Mouse (Mus musculus) retina, postnatal 1 day (tissue): ENCODE results near the gene Git2.

Experiments
- DNase-seq: peaks from one replicate; pipeline ENCODE4 v3.0.0-alpha.2; 2012

Gene Git2

DNA sequence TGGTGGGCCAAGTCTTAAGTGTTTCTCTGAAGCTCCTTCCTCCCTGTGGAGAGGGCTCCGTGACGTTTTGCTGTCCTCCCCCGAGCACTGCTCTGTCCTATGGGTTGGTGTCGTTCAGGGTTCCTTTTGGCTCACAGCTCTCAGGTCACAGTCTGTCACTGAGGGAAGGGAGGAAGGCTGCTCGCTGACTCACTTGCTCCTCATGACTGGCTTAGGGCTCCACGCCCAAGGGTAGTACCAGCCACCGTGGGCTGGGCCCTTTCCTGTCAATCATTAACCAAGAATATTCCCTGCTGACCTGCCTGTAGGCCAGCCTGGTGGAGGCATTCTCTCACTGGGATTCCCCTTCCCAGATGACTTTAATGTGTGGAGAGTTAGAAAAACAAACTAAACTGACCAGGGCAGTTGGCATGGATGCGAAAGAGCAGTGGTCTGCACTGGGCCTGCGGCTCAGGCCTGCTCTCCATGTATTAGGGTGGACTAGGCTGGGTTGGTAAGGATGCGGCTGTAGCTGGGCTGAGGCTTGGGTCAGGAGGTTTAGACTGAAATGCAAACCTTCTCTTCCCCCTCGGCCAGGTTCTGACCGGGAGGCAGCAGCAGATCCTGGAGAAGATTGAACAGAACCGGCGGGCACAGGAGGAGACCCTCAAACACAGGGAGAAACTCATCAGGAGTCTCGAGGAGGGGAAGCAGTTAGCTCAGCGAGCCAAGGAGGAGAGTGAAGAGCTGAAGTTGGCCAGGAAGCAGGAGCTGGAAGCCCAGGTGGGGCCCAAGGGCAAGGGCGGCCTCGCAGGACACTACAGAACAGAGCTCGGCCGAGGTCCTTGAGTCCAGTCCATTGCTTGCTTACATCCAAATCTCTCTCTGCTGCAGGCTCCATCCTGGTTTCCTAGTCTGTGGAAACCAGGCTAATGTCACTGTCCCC, 56.1 kb downstream of the Git2 start:
- no peak for DNase-seq

DNA sequence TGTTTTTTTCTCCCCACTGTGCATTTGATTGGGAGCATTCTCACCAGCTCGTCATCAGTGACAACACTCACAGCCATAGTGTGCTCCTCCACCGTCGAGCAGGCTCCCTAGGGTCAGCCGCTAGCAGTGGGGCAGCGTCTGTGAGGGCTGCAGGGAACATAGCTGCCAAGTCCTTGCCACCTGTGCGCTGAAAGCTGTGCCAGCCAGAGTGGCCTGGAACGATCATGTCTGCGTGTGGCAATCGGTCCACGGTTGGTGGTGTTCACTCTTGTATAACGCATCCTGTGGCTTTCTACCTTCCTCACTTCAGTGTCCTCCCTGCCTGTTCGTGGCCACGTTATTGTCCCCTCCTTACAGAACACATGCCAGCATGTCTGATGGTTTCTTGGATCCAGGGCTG, 56.8 kb downstream of the Git2 start:
- no peak for DNase-seq

DNA sequence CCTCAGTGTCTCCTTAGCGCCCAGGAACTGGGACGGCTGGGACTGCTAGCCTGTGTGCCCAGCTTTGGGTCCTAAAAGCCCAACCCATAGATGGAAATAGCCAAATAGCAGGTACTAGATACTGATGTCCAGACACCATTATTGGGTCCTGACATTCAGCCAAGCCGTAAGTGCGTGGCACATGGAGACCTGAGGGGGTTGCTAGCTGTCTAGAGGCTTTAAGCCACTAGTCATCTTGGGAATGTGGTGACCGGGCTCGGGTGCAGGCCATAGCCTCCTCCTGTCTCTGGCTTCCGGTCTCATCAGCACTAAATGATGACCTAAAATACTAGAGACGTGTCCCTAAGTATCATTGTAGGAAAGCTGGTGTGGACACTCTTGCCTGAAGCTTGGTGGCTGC, 57.4 kb downstream of the Git2 start:
- DNase-seq = no peak

DNA sequence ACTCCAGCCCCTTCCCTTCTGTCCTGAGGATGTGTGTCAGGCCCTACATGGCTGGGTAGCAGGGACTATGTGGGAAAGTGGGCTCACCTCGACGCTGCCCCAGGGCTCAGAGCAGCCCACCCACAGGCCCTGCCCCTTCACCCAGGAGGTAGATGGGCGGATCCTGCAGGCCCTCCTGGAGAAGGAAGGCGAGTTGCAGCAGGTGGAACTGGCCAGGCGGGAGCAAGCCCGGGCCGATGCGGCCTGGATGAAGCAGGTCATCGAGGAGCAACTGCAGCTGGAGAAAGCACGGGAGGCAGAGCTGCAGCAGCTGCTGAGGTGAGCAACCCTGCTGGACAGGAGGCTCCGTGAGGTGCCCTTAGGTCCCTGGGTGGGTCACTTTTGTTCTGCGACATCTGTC, 58.0 kb downstream of the Git2 start:
- no peak for DNase-seq

DNA sequence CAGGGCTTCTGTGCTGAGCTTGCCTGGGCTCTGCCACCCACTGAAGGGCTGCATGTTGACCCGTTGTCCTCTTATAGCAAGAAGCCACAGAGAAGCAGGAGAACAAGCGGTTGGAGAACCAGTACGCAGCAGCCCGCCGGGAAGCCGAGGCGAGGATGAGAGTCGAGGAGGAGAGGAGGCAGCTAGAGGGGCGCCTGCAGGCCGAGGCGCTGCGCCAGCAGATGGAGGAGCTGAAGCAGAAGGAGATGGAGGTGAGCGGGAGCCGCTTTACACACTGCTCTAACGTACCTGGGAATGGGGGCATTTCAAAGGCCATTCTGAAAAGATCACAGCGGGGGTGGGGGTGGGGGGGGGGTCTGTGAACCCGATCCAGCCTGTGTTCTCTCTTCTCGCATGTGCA, 60.8 kb downstream of the Git2 start:
- no peak for DNase-seq

DNA sequence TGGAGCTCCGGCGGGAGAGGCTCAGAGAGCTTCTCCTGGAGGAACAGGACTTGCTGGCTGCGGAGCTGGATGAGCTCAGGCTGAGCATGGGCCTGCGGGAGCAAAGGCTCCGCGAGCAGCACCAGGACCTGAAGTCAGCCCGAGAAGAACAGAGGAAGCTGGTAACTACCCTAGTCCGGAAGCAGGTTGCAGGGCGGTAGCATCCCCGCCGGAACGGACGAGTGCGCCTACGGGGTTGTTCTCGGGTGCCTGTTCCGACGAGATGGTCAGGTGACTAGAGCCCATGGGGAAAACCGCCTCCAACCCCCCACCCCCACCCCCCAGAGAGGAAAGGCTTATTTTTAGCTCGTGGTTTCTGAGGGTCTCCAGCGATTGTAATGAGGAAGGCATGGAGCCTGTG, 66.0 kb downstream of the Git2 start:
- no peak for DNase-seq

DNA sequence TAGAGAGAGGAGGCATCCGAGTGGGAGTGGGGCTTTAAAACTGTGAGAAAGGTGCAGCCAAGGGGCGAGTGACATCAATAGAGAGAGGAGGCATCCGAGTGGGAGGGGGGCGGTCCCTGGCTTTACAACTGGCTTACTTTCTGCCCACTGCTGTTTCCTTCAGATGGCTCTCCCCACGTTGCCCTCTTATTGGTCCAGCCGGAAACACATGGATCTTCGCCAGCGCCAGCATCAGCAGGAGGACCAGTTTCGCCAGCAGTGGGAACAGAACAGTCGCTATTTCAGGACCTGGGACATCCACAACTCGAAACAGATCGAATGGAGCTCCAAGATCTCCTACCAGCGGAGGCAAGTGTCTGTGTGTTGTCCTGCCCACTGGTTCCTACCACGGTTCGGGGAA, 66.8 kb downstream of the Git2 start:
- DNase-seq = no peak

DNA sequence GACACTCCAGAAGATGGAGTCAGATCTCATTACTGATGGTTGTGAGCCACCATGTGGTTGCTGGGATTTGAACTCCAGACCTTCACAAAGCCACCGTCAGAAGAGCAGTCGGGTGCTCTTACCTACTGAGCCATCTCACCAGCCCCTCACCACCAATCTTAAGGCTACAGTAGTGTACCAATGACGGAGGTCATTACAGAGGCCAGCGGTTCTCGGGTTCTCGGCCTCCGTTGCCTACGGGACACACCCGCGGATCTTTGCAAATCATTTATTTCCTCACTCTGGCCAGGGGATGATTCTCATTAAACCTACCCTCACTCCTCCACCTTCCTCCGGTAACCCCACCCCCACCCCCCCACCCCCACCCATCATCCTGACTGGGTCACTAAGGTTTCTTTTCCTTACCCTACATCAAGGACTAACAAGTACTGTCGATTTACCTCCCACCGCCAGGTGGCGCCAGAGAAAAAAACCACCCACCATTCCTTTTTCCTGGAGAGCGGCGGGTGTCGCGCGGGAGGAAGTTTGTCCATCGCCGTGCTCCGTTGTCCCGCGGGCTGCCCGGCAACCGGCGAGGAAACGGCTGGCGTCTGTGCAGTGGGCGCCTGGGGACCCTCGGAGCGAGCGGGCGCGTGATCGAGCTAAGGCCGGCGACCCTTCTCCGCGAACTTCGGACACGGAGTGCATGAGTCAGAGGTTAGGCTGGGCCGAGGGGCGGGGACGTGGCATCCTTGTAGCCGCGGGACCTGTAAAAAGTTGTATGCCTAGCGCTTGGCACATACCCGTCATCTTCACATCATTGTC, 67.8 kb downstream of the Git2 start, which contains the start of gene Tchp:
Tchp (plus strand) TSS at position 496 of the 804 bp plus-strand sequence.
- DNase-seq = peak; percentile 98

DNA sequence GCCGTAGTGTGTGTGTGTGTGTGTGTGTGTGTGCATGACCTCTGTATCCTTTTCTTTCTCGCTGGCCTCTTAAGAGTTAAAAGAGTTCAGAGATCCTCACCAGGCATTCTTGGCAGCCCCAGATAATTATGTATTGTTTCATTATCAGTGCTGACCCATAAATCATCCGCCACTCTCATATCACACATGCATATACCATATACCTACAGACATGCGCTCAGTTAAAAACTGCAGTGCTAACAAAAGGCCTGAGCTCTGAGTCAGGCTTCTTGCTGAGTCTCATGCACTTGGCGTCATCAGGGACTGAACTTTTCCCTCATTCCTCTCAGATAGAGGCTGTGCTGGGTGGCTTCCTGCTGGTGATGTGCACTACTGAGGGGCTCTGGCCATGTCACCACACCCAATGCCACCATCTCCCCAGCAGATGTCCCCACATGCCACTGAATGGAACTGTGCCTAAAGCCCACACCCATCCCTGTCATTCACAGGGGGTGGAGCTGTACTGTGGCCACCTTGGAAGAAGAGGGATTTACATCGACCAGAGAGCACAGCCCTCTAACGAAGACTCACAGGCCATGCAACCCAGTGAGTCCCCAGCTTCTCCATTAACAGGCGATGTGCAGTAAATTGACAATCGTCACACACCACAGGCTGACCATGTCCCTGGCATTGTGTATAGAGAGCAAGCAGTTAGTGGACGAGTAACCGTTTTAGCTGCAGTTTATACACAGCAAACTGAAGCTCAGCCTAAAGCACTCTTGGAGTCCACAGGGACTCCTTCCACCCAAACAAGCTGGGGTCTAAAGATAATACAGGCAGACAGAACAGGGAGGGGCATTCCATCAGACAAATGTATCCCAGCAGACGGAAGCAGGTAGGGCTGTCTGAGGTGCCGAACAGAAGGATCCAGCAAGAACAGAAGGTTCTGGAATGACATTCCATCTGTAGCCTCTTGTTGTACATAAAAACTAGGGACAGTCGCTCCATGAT, 72.6 kb downstream of the Git2 start:
- peak; percentile 78 for DNase-seq

DNA sequence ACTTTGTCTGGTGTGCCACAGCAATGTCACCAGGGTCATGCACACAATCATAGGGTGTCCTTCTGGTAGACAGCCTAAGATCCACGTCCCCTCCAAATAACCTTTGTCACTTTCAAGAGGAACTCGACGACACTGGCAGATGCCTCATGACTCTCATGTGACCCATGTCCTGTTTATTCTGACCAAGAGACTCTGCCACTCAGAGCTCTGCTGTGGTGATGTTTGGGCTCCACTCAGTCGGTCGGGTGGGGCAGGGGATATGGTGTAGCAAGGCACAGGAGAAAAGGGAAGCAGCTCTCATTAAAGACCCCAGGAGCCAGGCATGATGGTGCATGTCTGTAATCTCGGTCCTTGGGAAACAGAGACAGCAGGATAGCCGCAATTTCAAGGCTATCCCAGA, 76.3 kb downstream of the Git2 start:
- DNase-seq = no peak

DNA sequence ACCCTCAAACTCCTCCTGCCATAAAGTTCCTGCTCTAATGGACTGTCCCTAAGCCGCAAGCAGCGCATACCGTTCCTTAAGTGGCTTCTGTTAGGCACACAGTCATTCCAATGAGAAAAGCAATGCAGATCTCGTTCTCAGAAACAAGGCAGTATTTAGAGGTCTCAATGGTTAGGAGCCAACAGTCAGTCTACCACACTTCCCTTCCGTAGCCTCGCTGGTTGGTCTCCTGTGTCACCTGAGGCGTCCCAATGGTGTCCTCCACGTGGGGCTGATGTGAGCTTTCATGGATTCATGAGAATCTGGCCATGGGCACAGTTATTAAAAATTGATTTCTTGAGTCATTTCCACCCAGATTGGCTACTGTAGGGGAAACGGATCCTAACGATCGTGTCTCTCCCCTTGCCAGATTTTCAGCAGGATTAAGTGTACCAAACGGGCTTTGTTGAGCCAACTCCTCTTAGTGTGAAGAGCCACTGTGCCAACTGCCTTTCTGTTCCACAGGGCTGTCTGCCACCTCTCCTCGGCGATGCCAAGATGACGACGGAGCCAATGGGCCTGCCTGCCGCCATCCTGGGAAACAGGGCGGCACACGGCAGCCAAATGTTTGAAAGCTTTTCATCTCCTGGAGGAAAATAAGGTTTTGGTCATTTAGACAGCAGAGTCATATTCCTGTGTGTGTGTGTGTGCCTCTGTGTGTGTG, 77.1 kb downstream of the Git2 start:
- no peak for DNase-seq

DNA sequence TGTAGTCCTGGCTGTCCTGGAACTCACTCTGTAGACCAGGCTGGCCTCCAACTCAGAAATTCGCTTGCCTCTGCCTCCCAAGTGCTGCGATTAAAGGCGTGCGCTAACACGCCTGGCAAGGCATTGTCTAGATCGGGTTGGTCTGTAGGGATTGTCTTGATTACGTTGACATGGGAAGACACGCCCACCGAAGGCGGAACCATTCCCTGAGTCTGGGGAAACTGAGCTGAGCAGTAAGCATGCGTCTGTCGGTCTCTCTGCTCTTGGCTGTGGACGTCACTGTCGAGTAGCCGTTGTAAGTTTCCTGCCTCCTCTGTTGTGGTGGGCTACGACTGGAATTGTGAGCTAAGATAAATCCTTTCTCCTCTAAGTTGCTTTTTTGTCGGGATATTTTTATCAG, 78.4 kb downstream of the Git2 start:
- no peak for DNase-seq

DNA sequence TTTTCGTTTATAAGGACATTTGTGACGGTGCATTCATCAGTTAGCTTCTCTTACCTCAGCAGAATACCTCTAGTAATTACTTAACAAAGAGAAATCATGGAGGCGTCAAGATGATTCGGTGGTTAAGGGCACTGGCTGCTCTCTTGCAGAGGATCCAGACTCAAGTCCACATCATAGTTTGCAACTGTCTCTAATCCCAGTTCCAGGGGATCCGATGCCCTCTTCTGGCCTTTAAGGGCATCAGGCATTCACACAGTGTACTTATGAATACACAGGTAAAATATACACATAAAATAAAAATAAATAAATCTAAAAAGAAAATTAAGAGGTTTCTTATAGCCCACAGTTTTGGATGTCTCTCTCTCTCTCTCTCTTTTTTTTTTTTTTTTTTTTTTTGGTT, 79.5 kb downstream of the Git2 start:
- peak; percentile 34 for DNase-seq

DNA sequence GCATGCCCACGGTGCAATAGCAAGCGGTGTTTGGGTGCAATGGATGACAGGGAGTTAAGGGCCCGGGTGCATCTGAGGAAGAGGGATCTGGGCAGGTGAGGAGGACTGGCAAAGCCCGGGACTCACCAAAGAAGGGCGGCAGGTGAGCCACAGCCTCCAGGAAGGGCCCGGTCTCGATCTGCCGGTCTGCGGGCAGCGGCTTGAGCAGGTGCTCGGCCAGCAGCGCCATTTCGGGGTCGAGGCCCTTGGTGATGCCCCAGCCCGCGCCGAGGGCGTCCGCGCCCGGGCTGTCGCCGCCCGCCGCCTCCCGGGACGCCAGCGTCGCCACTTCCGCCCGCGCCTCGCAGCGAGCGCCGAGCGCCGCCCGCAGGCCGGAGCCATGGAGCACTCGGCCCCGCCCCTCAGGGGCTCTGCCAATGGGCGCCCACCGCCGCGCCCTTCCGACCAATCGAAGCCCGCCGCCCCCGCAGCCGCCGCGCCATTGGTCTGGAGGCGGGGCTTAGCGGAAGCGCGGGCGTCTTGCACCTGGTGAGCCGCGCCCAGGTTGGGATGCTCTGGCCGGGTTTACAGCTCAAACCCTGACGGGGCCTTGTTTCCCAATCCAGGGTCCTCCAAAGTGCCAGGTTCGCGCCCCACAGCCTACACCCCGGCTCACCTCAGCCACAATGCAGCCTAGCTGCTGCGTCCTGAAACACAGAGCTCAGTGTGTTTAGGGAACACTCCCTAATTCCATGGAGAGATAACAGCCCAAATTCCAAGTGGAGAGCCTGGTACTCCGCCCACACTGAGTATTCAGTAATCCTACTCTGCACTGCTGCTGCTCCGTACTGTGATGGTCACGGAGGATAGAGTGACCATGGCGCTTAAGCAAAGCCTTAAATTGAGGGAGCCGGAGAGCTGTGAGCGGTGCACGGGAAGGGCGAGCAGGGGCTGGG, 84.4 kb downstream of the Git2 start, which contains the start of gene Gltp:
Gltp (minus strand) TSS at position 352 of the 935 bp plus-strand sequence.
- peak; percentile 96 for DNase-seq

DNA sequence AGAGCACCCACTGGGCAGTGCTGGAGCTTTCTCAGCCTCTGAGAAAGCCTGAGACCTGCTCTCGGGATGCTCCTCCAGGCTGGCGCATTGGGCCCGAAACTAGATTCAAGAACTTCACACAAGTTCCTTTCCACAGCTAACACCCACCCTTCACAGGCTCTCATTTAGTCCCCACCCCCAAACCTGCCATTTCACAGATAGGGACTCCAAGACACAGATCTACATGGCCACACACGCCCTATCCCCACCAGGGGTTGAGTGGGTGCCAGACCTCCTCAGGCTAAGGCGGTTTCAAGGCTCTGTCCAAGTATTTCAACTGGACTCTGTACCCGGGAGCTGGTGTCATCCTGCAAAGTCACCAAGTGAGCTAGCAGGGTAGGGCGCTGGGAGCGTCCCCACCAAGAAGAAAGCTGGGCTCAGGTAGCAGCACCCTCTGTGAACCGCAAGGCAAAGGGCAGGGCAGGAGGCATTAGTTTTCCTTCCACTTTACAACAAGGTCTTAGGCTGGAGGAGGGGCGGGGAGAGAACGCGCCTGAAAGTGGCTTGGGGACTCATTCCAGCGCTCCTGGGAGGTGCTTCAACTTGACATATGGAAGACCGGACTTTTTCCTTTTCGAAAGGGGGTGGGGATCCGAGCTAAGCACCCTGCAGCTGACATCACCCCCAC, 85.5 kb downstream of the Git2 start:
- peak; percentile 37 for DNase-seq

DNA sequence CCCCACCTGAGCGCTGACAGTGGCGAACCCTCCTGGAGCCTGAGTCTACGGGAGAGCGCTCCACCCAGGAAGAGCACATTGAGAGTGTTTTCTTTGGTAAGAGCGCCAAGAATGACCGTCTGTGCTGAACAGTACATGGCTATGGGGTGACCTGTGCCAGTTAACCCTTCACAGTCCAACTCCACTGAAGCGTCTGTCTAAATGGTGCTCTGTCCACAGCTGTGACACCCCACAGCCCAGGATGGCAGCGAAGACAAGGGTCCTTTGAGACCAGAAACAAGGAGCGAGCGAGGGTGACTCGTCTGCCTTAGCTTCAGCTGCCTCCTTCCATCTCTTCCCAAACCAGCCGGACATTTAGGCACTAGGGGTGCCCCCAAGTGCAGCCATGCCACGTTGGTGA, 86.6 kb downstream of the Git2 start:
- no peak for DNase-seq

DNA sequence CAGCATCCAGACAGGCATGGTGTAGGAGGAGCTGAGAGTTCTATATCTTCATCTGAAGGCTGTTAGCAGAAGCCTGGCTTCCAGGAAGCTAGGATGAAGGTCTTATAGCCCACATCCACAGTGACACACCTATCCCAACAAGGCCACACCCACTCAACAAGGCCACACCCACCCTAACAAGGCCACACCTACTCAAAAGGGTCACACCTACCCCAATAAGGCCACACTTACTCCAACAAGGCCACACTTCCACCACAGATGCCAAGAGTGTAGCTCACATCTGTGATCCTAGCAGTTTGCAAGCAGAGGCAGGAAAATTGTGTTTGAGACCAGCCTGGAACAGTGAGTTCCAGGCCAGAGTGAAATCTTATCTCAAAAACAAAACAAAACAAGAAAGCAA, 87.4 kb downstream of the Git2 start:
- DNase-seq = no peak

DNA sequence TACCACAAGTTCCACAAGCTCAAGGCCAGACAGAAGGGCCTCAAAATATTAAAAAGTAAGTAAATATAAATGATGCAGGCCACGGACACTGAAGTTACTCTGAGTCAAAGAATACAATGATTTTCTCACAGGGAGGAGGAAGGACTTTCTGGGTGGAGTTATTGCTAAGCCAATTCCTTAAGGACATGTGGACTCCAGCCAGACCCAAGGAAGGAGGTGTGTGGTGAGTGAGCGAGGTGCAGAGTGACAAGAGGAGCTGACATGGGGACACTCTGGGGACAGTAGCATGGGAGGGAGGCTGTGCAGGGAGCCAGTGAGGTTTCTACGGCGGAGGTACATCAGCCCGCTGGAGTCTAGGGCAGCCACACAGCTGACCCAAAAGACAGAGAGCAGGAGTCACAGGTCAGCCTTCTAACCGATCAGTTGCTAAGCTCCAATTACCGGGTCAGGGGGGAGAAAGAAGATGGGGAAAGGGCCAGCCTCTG, 88.5 kb downstream of the Git2 start:
- no peak for DNase-seq

DNA sequence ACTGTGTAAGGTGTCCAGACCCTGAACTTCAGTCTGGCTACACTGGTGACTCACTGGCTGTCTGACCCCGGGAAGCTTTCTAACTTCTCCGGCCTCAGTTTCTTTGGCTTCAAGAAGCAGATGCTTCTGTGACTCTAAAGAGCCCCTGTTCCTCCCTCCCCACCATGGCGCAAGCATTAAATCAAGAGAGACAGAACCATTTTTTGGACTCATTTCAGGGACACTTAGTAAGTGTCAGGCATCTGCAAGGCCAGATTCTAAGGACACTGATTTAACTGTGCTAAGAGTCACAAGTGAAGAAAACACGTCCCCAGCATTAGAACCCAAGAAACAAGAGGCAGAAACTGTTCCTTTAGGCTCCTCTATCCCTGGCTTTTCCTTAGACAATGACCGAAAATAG, 89.3 kb downstream of the Git2 start:
- DNase-seq = no peak

DNA sequence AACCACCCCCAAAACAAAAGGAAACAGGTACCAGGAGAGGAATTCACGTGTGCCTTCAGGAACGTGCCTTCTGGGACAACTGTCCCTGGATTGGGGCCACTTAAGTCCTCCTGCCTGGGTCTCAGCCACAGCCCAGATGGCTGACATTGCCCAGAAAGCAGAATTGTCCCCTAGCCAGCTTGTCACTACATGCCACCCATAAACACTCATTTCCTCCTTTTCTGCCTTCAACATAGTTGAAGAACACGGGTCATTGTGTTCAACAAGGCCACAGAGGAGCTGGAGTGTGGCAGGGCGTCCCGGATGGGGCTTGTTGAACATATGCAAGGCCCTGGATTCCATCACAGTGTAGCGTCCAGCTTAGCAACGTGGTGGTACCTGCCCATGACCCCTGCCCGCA, 93.6 kb downstream of the Git2 start:
- no peak for DNase-seq
